In the genomic region with DNA sequence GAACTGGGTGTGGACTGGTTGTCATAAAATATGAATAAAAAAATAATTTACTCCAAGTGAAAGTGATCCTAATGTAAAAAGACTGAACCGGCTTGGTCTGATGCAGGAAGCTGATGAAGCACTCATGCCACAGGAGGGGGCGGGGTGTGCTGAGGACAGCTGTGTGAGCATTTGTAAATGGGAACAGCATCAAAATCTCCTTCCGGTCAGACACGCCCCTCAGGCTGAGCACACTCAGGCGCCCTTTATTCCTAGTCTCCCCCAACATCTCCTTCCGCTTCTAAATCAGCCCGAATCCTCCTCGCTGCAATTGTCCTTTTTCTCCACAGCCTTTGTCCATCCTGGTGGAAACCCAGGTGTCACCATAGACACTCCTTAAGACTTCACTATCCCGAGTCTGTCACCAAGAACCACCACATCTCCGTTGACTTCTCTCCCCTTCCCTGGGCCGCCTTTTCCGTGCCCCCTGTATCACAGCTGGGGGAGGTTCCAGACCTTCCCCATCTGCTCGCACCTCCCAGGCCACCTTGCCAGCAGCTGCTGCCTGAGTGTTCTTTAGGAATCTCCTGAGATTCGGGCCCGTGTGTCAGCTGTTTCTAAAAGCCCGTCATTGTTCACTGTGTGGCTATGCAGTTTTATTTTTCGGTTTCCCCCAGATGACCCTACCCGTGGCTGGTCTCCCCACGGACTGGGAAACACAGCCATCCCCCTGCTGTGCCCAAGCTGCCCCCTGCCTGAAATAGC, we compare ENCODE assay signal across 7 mouse cellular contexts. TPM values are rescaled to one million over a fixed set of nuclear protein-coding genes. Genes with fewer than 3 reads are reported as not detected.
DNase-seq lines count a peak whose midpoint lies in the region; ATAC-seq and TF ChIP-seq lines count a peak whose summit lies in the region.

No protein-coding gene starts in this region.

- H3K27me3 ChIP-seq in E14TG2a.4 (ENCODE audit: insufficient read depth, low read length): peaks cover 4% of the 10 kb centered on the region; the same call in 1 of the 2 replicates
- H3K27me3 ChIP-seq in hindbrain, embryonic 15.5 days: no peaks in the 10 kb centered on the region
- no peaks in the 10 kb centered on the region for H3K27me3 ChIP-seq in liver, embryonic 14.5 days (ENCODE audit: control insufficient read depth, insufficient read depth, low read length)
- H3K27me3 ChIP-seq in neural tube, embryonic 11.5 days (ENCODE audit: control insufficient read depth, insufficient read depth, low read length): no peaks in the 10 kb centered on the region

- DNase-seq in T-cell, adult 2 months (ENCODE audit: low spot score): peak; percentile 14
- peak; percentile 38 for DNase-seq in forelimb bud, embryonic 11.5 days (ENCODE audit: low read depth, low spot score)
- DNase-seq in liver, embryonic 14.5 days (ENCODE audit: low read depth in 3 of 3, low spot score in 3 of 3): no peak
- DNase-seq in neural tube, embryonic 11.5 days (ENCODE audit: low spot score): peak; percentile 68
- no peak for DNase-seq in left cerebral cortex, adult 9 months (ENCODE audit: low spot score in 2 of 2)

- H3K4me2 ChIP-seq in hindbrain, embryonic 15.5 days: peak overlapping the region; percentile 52
- peak overlapping the region; percentile 47 for H3K4me2 ChIP-seq in liver, embryonic 14.5 days (ENCODE audit: low read depth)
- H3K4me2 ChIP-seq in neural tube, embryonic 11.5 days (ENCODE audit: low read depth): peak overlapping the region; percentile 38

- no peaks in the 10 kb centered on the region for H3K36me3 ChIP-seq in E14TG2a.4 (ENCODE audit: insufficient read depth, low read length)
- no peaks in the 10 kb centered on the region for H3K36me3 ChIP-seq in hindbrain, embryonic 15.5 days
- H3K36me3 ChIP-seq in liver, embryonic 14.5 days (replicated peaks; ENCODE audit: control insufficient read depth, insufficient read depth, low read depth): no peaks in the 10 kb centered on the region
- no peaks in the 10 kb centered on the region for H3K36me3 ChIP-seq in neural tube, embryonic 11.5 days (ENCODE audit: control insufficient read depth, insufficient read depth, low read length)

- TF ChIP-seq CTCF in E14TG2a.4 (conservative IDR thresholded peaks at IDR 0.05; ENCODE audit: low read length): no peak
- no peak for TF ChIP-seq CTCF in liver, embryonic 14.5 days (IDR thresholded peaks at IDR 0.05; ENCODE audit: low read depth)

- peak overlapping the region; percentile 27 for H3K4me3 ChIP-seq in E14TG2a.4 (replicated peaks; ENCODE audit: low read length)
- H3K4me3 ChIP-seq in hindbrain, embryonic 15.5 days: peak overlapping the region; percentile 13
- H3K4me3 ChIP-seq in liver, embryonic 14.5 days (ENCODE audit: insufficient read depth in 1 of 2, low read depth in 2 of 2, low read length in 2 of 2): peak overlapping the region in 1 of 2 experiments; percentile 46; a peak in 1 of 4 replicates
- no peak overlapping the region for H3K4me3 ChIP-seq in neural tube, embryonic 11.5 days (ENCODE audit: low read depth, low read length)

- no peak for TF ChIP-seq EP300 in liver, embryonic 14.5 days (IDR thresholded peaks at IDR 0.05; ENCODE audit: low read depth)

- H3K4me1 ChIP-seq in E14TG2a.4 (replicated peaks; ENCODE audit: low read depth, low read length): peaks cover 12% of the 10 kb centered on the region
- peaks cover 8% of the 10 kb centered on the region for H3K4me1 ChIP-seq in hindbrain, embryonic 15.5 days (replicated peaks)
- H3K4me1 ChIP-seq in liver, embryonic 14.5 days (replicated peaks; ENCODE audit: control insufficient read depth in 2 of 2, insufficient read depth in 2 of 2, low read length in 1 of 2): no peaks in the 10 kb centered on the region
- H3K4me1 ChIP-seq in neural tube, embryonic 11.5 days (ENCODE audit: control insufficient read depth, insufficient read depth, low read length): no peaks in the 10 kb centered on the region

- H3K9ac ChIP-seq in hindbrain, embryonic 15.5 days: peak overlapping the region; percentile 3; the same call in 1 of the 2 replicates
- H3K9ac ChIP-seq in liver, embryonic 14.5 days (replicated peaks): no peak overlapping the region
- peak overlapping the region; percentile 27 for H3K9ac ChIP-seq in neural tube, embryonic 11.5 days (ENCODE audit: low read length)

- 7% methylated on average over 19 of the region's 19 CpGs for WGBS in hindbrain, embryonic 15.5 days
- 11% methylated on average over 19 of the region's 19 CpGs for WGBS in liver, embryonic 14.5 days (ENCODE audit: insufficient replicate concordance)
- WGBS in neural tube, embryonic 11.5 days: 14% methylated on average over 19 of the region's 19 CpGs

- peak overlapping the region; percentile 35 for H3K27ac ChIP-seq in hindbrain, embryonic 15.5 days (replicated peaks)
- H3K27ac ChIP-seq in liver, embryonic 14.5 days: no peak overlapping the region
- H3K27ac ChIP-seq in neural tube, embryonic 11.5 days (ENCODE audit: low read depth, low read length): peak overlapping the region; percentile 79

- ATAC-seq in hindbrain, embryonic 15.5 days (ENCODE audit: low FRiP score, low read depth): peak; percentile 87
- no peak for ATAC-seq in liver, embryonic 14.5 days (ENCODE audit: insufficient read depth)
- peak; percentile 79 for ATAC-seq in neural tube, embryonic 11.5 days (ENCODE audit: insufficient read depth, low FRiP score, low TSS enrichment)

- H3K9me3 ChIP-seq in E14TG2a.4 (ENCODE audit: low read length): peaks cover 8% of the 10 kb centered on the region; the same call in 1 of the 2 replicates
- no peaks in the 10 kb centered on the region for H3K9me3 ChIP-seq in hindbrain, embryonic 15.5 days
- no peaks in the 10 kb centered on the region for H3K9me3 ChIP-seq in liver, embryonic 14.5 days (ENCODE audit: control insufficient read depth, low read length)
- no peaks in the 10 kb centered on the region for H3K9me3 ChIP-seq in neural tube, embryonic 11.5 days (ENCODE audit: control insufficient read depth, low read length)

RNA-seq across cellular contexts. Expression of gene Tex35, which starts 7.2 kb away (rescaled TPM):
- not detected in 2 replicates for polyA plus RNA-seq in hindbrain, embryonic 15.5 days (2015; fragmentation: Nextera tagmentation; extraction: Ambion mirVana)
- polyA plus RNA-seq in liver, embryonic 14.5 days (2012; rRNA removed): not detected in 2 replicates
- polyA plus RNA-seq in liver, embryonic 14.5 days (2014; fragmentation: Nextera tagmentation; extraction: Ambion mirVana): not detected in 2 replicates
- polyA plus RNA-seq in neural tube, embryonic 11.5 days (2014; fragmentation: Nextera tagmentation; extraction: Ambion mirVana): not detected in 2 replicates

Comparison
In these comparisons a context has a peak if more than half of its experiments do, and no peak if none do; other contexts are left out.
1. DNase-seq: peak in T-cell, adult 2 months (single experiment), forelimb bud, embryonic 11.5 days (single experiment) and neural tube, embryonic 11.5 days (single experiment); none in liver, embryonic 14.5 days (0 of 3) and left cerebral cortex, adult 9 months (0 of 2).
2. Peak in every context shown above with its lines, with median percentiles within 50 percentile points of each other: H3K4me2 ChIP-seq.